Mouse (Mus musculus) embryonic fibroblast, embryonic 13.5 days (primary cell): ENCODE results near the gene Efcab12.

ENCODE experiments used
- CTCF ChIP-seq: IDR thresholded peaks from 2 replicates; pipeline ENCODE4 v1.5.1; 2011; ENCODE audit warnings: mild to moderate bottlenecking, control low read depth, low read length, moderate library complexity, borderline replicate concordance; ENCODE audit not compliant: insufficient read depth
- POLR2A ChIP-seq: IDR thresholded peaks from 2 replicates; pipeline ENCODE4 v1.6.1; 2011; ENCODE audit warnings: low read depth, mild to moderate bottlenecking, control low read depth, low read length, moderate library complexity

- no peak for TF ChIP-seq CTCF
- TF ChIP-seq POLR2A: no peak; the same call in 1 of the 2 replicates
Observed at GRCm38 (mm10) chr6:115808196-115808487, 30.1 kb downstream of the Efcab12 start.
